Mouse (Mus musculus): ENCODE data around the gene Prima1. TPM values are rescaled to one million over a fixed set of nuclear protein-coding genes. Genes with fewer than 3 reads are reported as not detected.

Gene Prima1
- 0.42 and 0.70 TPM in 2 replicates for polyA plus RNA-seq (2015; fragmentation: Nextera tagmentation; extraction: Ambion mirVana)

DNA sequence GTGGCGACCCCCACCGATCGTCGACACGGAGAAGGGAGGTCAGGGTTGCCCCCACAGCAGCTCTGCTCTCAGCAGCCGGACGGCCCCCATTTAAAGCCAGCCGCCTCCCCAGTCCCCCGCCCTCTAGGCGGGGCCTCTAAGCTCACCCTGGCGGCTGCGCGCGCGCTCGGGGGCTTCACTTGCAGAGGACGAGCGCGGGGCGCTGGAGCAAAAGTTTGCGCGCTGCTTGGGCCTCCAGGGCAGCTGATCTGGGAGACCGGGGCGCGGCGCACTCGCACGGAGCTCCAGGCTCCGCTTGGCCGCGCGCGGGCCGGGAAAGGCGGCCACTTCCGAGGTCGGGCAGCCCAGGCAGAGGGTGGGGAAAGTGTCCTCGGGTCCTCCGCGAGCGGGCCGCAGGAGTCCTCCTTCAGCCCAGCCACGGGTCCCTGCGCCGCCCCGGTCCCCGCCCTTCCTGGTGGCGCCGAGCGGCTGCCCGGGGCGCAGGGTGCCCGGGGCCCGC, at the start of gene Prima1:
Prima1 (minus strand) TSS at position 68 of the 499 bp plus-strand sequence.
- Histone ChIP-seq H3K4me2 (ENCODE audit: low read length) (peak within 1 kb of the TSS; percentile 96), H3K36me3 (ENCODE audit: insufficient read depth, low read length) (no peaks in the 10 kb centered on the region), H3K4me3 (replicated peaks; ENCODE audit: low read depth, low read length) (peak within 1 kb of the TSS; percentile 58), H3K9ac (ENCODE audit: low read depth, low read length) (peak within 1 kb of the TSS; percentile 54), H3K9me3 (replicated peaks; ENCODE audit: low read length) (no peaks in the 10 kb centered on the region), H3K27me3 (ENCODE audit: insufficient read depth, low read length) (no peaks in the 10 kb centered on the region), H3K27ac (peak within 1 kb of the TSS; percentile 79), H3K4me1 (replicated peaks; ENCODE audit: insufficient read depth, low read length) (peaks cover 7% of the 10 kb centered on the region; the same call in 1 of the 2 replicates)
- ATAC-seq (replicated peaks; ENCODE audit: low FRiP score, low read depth) (peak; percentile 70), DNase-seq (ENCODE audit: low spot score) (peak; percentile 78)
- WGBS, result under 1% methylated on average over 54 of the region's 54 CpGs
- TF ChIP-seq CTCF (IDR thresholded peaks at IDR 0.05; ENCODE audit: low read depth), result peak; percentile 8; the same call in 1 of the 2 replicates

DNA sequence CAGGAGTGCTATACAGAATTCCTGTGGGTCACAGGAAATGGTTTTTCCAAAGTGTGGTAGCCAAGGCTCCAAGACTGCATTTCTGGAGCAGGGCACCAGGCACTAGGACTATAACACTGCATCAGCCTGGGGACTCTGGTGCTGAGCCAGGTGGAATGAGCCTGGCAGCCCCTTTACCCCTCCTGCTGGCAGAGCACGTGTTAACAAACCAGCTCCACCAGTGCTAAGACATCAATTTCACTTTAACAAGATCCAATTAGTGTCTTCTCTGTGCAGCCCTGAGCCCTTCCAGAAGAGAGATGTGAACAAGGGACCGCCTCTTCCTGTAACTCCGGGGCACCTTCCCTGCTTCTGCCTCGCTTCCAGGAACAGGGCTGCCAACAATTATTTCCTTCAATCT, 45.3 kb upstream of the Prima1 start:
- H3K36me3 ChIP-seq (ENCODE audit: insufficient read depth, low read length), result no peaks in the 10 kb centered on the region
- H3K27ac ChIP-seq, result no peak overlapping the region
- no peak overlapping the region for H3K4me3 ChIP-seq (replicated peaks; ENCODE audit: low read depth, low read length)
- WGBS, result 70% methylated on average over 4 of the region's 4 CpGs
- H3K9me3 ChIP-seq (replicated peaks; ENCODE audit: low read length), result no peaks in the 10 kb centered on the region
- no peak overlapping the region for H3K4me2 ChIP-seq (ENCODE audit: low read length)
- no peaks in the 10 kb centered on the region for H3K27me3 ChIP-seq (ENCODE audit: insufficient read depth, low read length)
- DNase-seq (ENCODE audit: low spot score) (no peak), ATAC-seq (replicated peaks; ENCODE audit: low FRiP score, low read depth) (no peak)
- H3K9ac ChIP-seq (ENCODE audit: low read depth, low read length), result no peak overlapping the region
- no peak for TF ChIP-seq CTCF (IDR thresholded peaks at IDR 0.05; ENCODE audit: low read depth)
- no peaks in the 10 kb centered on the region for H3K4me1 ChIP-seq (replicated peaks; ENCODE audit: insufficient read depth, low read length)

DNA sequence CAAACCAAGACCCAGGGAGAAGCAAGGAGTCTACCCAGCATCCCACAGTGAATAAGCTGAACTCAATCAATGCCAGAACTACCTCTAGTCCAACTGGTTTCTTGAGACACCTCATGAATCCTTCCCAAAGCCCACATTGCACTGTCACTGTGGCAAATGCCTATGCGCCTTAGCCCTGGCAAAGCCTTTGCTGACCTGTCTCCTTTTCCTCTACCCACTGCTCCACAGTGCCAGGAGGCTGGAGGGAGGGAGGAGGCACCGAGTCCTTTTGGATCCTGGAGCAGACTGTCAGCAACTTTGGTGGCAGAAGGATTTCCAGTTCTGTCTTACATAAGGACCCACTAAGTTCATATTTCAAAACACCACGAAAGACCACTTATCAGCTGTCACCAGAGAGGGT, 41.5 kb upstream of the Prima1 start:
- no peaks in the 10 kb centered on the region for H3K9me3 ChIP-seq (replicated peaks; ENCODE audit: low read length)
- no peak overlapping the region for H3K9ac ChIP-seq (ENCODE audit: low read depth, low read length)
- TF ChIP-seq CTCF (IDR thresholded peaks at IDR 0.05; ENCODE audit: low read depth), result no peak
- no peaks in the 10 kb centered on the region; the same call in 1 of the 2 replicates for H3K4me1 ChIP-seq (replicated peaks; ENCODE audit: insufficient read depth, low read length)
- no peaks in the 10 kb centered on the region for H3K27me3 ChIP-seq (ENCODE audit: insufficient read depth, low read length)
- 84% methylated on average over 3 of the region's 3 CpGs for WGBS
- H3K36me3 ChIP-seq (ENCODE audit: insufficient read depth, low read length), result no peaks in the 10 kb centered on the region
- no peak overlapping the region for H3K27ac ChIP-seq
- ATAC-seq (replicated peaks; ENCODE audit: low FRiP score, low read depth) (no peak), DNase-seq (ENCODE audit: low spot score) (no peak)
- H3K4me3 ChIP-seq (replicated peaks; ENCODE audit: low read depth, low read length), result no peak overlapping the region
- no peak overlapping the region for H3K4me2 ChIP-seq (ENCODE audit: low read length)

DNA sequence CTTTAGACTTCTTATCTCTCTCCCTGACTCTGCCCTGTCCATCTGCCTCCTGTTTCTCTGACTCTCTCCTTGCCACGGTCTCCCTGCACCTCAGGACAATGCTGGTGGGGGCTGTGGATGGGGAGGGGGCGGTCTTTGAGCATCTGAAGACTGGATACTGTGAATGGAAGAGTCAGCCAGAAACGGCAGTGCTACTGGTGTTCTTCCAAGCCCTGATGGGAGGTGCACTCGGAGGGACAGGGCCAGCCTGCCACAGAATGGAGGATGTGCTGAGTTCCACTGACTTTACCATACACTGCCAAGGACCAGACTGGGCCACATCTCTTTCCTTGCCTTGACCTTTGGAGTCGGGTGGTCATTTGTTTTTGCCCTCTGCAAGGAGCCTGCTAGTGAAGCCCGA, 41.0 kb upstream of the Prima1 start:
- H3K9me3 ChIP-seq (replicated peaks; ENCODE audit: low read length), result no peaks in the 10 kb centered on the region
- H3K27ac ChIP-seq, result no peak overlapping the region
- TF ChIP-seq CTCF (IDR thresholded peaks at IDR 0.05; ENCODE audit: low read depth), result no peak
- no peaks in the 10 kb centered on the region for H3K36me3 ChIP-seq (ENCODE audit: insufficient read depth, low read length)
- no peak overlapping the region for H3K4me3 ChIP-seq (replicated peaks; ENCODE audit: low read depth, low read length)
- DNase-seq (ENCODE audit: low spot score) (no peak), ATAC-seq (replicated peaks; ENCODE audit: low FRiP score, low read depth) (no peak)
- H3K9ac ChIP-seq (ENCODE audit: low read depth, low read length), result no peak overlapping the region
- H3K4me1 ChIP-seq (replicated peaks; ENCODE audit: insufficient read depth, low read length), result no peaks in the 10 kb centered on the region; the same call in 1 of the 2 replicates
- no peak overlapping the region for H3K4me2 ChIP-seq (ENCODE audit: low read length)
- H3K27me3 ChIP-seq (ENCODE audit: insufficient read depth, low read length), result no peaks in the 10 kb centered on the region
- WGBS, result 73% methylated on average over 6 of the region's 6 CpGs

DNA sequence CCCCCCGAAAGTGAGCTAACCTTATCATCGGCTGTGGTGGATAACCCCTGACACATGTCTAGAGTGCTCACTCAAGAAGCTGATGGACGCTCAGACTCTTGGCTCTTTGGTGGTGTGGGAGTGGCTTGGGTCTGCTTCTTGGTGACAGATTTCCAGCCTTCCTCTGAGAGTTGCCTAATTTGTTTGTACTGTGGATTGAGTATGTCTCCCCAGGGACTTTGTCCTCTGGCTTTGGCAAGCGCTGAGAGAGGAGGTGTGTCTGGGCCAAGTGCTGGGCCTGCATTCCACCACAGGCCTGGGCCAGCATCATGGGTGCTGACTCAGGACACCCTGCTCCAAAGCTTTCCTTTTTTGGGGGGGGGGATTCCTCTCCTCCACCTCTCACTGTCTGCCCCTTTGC, 40.0 kb upstream of the Prima1 start:
- H3K27me3 ChIP-seq (ENCODE audit: insufficient read depth, low read length), result no peaks in the 10 kb centered on the region
- DNase-seq (ENCODE audit: low spot score), result peak; percentile 72
- H3K4me2 ChIP-seq (ENCODE audit: low read length), result no peak overlapping the region
- no peaks in the 10 kb centered on the region; the same call in 1 of the 2 replicates for H3K4me1 ChIP-seq (replicated peaks; ENCODE audit: insufficient read depth, low read length)
- no peak overlapping the region for H3K27ac ChIP-seq
- no peaks in the 10 kb centered on the region for H3K36me3 ChIP-seq (ENCODE audit: insufficient read depth, low read length)
- H3K4me3 ChIP-seq (replicated peaks; ENCODE audit: low read depth, low read length), result no peak overlapping the region
- 29% methylated on average over 4 of the region's 4 CpGs for WGBS
- no peak overlapping the region for H3K9ac ChIP-seq (ENCODE audit: low read depth, low read length)
- peak; percentile 87 for ATAC-seq (replicated peaks; ENCODE audit: low FRiP score, low read depth)
- H3K9me3 ChIP-seq (replicated peaks; ENCODE audit: low read length), result no peaks in the 10 kb centered on the region
- no peak for TF ChIP-seq CTCF (IDR thresholded peaks at IDR 0.05; ENCODE audit: low read depth)

DNA sequence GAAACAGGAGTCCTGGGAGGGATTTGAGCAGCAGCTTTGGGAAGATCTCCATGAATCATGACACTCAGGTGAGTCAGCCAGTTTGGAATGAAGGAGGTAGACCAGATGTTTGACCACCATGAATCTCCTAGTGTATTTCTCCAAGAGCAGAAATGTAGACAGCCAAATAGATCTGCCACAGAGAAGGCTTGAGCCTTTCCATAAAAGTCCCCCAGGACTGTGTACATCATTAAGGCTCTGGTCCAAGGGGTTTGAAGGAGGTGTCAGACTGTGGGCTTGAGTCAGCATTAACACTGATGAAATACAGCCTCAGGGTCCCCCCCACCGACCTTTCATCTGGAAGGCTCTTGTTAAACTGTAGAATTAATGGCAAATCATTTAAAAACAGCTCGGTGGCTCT, 39.5 kb upstream of the Prima1 start:
- no peak for TF ChIP-seq CTCF (IDR thresholded peaks at IDR 0.05; ENCODE audit: low read depth)
- peak; percentile 67; the same call in 1 of the 2 replicates for ATAC-seq (replicated peaks; ENCODE audit: low FRiP score, low read depth)
- no peaks in the 10 kb centered on the region for H3K9me3 ChIP-seq (replicated peaks; ENCODE audit: low read length)
- H3K27ac ChIP-seq, result no peak overlapping the region
- 21% methylated on average over 2 of the region's 2 CpGs for WGBS
- H3K4me3 ChIP-seq (replicated peaks; ENCODE audit: low read depth, low read length), result no peak overlapping the region
- no peak overlapping the region for H3K4me2 ChIP-seq (ENCODE audit: low read length)
- no peak overlapping the region for H3K9ac ChIP-seq (ENCODE audit: low read depth, low read length)
- DNase-seq (ENCODE audit: low spot score), result peak; percentile 39
- H3K36me3 ChIP-seq (ENCODE audit: insufficient read depth, low read length), result no peaks in the 10 kb centered on the region
- H3K4me1 ChIP-seq (replicated peaks; ENCODE audit: insufficient read depth, low read length), result no peaks in the 10 kb centered on the region; the same call in 1 of the 2 replicates
- H3K27me3 ChIP-seq (ENCODE audit: insufficient read depth, low read length), result no peaks in the 10 kb centered on the region

DNA sequence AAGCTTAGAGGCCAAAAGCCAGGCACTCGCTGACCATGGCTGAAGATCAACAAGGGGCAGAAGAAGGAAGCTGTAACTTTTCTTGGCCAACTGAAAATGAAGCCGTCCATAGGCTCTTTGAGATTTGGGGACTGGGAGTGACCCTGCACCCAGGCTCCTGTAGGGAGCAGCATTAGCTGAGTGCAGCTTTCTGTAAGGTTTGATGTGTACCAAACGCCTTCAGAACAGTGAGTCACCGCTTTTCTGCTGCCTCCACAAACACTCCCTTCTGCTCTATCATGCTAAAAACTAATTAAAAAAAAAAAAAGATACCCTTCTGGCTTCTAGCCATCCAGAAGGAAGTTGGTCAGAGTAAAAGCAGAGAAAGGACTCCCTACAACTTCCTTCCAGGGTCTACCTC, 34.5 kb upstream of the Prima1 start:
- no peak overlapping the region for H3K4me3 ChIP-seq (replicated peaks; ENCODE audit: low read depth, low read length)
- 50% methylated on average over 4 of the region's 4 CpGs for WGBS
- DNase-seq (ENCODE audit: low spot score) (no peak), ATAC-seq (replicated peaks; ENCODE audit: low FRiP score, low read depth) (no peak)
- no peak overlapping the region for H3K27ac ChIP-seq
- no peaks in the 10 kb centered on the region for H3K27me3 ChIP-seq (ENCODE audit: insufficient read depth, low read length)
- H3K36me3 ChIP-seq (ENCODE audit: insufficient read depth, low read length), result no peaks in the 10 kb centered on the region
- H3K4me2 ChIP-seq (ENCODE audit: low read length), result no peak overlapping the region
- H3K9me3 ChIP-seq (replicated peaks; ENCODE audit: low read length), result no peaks in the 10 kb centered on the region
- TF ChIP-seq CTCF (IDR thresholded peaks at IDR 0.05; ENCODE audit: low read depth), result 0 out of 2 replicates have a peak, but pooled peaks have one; percentile 10
- no peak overlapping the region for H3K9ac ChIP-seq (ENCODE audit: low read depth, low read length)
- H3K4me1 ChIP-seq (replicated peaks; ENCODE audit: insufficient read depth, low read length), result no peaks in the 10 kb centered on the region

Data from kidney, postnatal 0 days (tissue).